Mouse (Mus musculus) kidney, adult 9 months (tissue): ENCODE data around the gene Shkbp1.

ENCODE experiments used
- DNase-seq: peaks from one replicate; pipeline ENCODE4 v3.0.0; 2022

Gene Shkbp1

DNA sequence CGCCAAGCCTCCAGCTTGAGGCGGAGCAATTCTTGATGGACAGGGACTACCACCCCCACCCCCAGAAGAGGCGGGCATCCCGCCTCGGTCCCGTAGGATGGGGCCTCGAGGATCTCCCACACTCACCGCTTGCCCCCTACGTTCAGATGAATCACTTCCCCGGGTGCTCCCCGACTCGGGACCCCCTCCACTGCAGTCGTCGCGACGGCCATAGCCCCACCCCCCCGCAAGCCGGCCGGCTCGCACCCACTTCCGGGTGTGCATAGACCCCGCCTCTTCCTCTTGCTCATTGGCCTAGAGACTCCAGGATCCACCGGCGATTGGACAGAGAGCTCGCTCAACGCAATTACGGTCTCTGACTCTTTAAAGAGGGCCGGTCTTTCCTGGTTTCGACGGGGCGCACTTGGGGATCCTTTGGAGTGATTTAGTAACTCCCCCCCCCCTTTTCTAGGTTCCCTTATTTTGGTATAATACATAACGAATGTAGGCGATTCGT, at the start of gene Shkbp1:
TSS of gene Shkbp1 (minus strand) at position 275 of the 496 bp plus-strand sequence.
- peak; percentile 90 for DNase-seq

GRCm38 (mm10) chr7:27404203-27404942, 48.6 kb upstream of the Shkbp1 start:
- no peak for DNase-seq

DNA sequence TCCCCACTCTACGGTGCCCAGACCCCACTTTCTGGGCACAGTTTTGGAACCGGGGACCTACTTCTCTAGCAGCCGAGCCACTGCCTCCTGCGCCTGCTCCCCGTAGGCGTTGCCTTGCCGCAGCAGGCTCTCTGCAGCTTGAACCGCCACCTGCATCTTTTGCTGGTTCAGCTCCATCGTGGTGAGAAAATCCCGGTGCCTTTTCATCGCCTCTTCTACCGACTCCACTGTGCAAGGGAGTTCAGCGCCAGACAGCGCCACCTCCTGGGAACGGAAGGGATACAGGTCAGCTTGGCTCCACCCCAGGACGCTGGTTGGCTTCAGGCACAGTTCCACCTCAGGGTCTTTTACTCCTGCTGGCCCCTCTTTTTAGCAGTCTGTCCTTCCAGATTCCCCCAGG, 46.9 kb upstream of the Shkbp1 start:
- peak; percentile 70 for DNase-seq

DNA sequence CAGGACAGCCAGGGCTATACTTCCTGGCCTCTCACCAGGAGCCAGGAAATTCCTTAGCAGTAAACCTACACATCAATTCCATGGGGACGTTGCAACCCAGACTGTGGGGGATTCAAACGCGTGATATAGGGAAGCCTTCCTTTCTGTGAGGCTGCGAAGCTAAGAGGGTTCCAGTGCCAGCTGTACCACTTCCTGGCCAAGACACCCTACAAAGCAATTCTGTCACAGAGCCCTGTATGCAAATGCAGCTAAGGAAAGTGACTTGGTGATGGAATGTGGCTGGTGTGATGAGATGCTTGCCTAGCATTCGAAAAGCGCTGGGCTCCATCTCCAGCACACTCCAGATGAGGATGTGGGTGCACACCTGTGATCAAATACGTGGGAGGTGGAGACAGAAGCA, 44.7 kb upstream of the Shkbp1 start:
- DNase-seq, result no peak

DNA sequence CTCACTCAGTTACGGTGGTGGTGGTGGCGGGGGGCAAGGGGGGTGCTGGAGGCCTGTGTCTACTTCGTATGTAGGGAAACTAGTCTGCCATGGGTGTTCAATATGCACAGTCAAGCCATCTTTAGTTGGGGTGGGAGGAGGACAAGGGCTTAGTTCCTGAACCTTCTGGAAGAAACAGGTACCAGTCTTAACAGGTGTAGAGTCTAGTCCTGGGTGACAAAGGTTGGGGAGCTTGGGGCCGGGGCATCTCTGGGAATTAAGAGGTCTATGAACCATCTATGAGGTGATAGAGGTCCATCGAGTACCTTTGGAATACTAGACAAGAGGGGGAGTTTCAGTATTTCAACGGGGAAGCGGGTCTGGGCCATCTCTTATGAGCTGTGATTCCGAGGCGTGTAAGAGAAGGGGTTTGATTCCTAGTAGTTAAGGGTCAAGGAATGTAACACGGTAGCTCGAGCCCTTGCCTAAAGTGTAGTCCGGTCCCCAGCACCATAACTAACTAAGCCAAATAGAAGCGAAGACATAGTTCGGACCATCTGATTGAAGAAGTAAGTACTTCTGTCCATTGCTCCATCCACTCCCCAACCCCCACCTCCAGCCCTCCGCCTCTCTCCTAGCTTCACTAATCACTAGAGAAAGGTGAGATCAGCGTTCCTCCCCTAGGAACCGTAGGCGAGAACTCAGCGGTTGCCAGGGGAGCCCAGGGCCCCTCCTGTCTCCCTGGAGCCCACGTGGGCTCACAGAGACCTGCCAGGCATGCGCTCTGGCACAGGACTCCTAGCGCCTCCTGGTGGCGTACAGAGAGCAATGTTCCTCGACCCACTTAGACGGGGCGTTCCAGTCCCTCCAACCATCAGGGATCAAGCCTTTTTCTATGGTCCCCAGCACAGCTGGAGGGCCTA, 41.5 kb upstream of the Shkbp1 start:
- DNase-seq, result peak; percentile 24

DNA sequence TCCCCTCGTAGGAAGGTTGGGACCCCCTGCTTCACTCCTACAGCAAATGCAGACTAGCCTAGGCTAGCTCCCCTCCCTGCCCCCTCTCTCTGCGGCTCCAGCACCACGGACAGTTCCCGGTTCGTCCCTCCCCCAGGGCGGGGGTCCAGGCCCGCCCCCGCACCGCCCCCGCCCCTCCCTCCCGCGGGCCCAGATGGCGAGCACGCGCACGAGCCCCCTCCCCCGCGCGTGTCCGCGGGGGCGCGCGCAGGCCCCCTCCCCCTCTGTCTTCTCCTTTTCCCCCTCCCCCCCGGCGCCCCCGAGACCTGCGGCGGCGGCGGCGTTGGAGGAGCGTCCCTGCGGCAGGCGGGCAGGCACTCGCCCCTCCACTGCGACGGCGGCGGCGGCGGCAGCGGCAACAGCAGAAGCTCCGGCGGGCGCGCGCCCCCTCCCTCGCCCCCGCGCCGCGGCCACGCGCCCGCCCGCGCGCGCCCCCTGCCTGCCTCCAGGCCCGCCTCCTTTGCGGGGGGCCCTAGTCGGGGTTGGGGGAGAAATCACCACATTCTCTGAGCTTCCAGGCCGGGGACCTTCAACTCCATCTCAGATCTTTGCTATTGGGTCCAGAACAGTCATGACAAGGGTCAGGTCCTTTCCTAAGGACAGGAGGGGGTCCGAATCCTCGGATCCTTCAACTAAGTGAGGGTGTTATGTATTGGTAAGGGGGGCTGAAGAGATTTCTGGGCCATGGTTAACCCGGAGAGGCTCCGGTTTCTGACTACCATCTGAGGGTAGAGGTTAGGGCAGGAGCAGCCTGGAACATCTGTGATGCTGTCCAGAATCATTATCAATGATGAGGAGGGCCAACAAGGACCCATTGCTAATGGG, 40.6 kb upstream of the Shkbp1 start:
- no peak for DNase-seq

DNA sequence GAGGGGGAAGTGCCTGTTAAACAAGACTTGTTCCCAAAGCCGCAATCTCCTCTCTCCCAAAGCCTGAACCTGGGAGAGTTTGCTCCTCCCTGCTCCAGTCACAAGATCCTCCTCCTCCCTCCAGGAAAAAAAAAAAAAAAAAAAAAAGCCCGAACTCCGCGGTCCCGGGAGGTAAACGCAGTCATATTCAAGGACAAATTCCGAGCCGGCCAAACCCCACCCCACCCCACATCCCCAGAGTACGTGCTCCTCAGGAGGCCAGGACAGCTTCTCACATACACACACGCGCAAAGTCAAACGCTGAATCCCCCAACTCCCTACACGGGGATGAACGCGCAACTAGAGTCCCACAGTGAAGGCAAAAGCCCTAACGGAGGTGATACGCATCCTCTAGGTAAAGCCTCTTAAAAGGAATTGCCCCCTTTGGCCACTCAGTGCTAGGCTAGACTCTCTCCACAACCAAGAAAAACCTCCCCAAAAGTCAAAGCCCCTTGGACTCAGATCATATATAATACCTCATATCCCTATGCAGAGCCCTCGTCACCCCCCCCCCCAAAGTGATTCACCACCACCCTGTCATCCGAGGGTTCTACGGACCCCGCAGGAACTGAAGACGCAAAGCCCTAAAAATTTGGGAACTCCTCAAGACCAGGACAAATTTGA, 39.8 kb upstream of the Shkbp1 start:
- DNase-seq, result no peak

GRCm38 (mm10) chr7:27391416-27391815, 35.6 kb upstream of the Shkbp1 start:
- no peak for DNase-seq

DNA sequence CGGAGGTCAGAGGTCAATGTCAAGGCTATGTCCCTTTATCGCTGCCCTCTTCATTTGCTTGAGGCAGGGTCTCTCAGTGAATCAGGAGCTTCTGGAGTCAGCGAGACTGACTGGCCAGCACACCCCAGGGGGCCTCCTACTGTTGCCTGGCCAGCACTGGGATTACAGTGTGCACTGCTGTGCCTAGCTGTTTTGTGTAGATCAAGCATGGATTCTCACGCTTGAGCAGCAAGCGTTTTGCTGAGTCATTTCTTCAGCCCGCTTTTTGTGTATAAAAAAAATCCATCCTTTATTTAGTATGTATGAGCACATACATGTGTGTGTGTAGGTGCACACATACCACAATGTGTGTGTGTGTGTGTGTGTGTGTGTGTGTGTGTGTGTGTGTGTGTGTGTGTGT, 33.4 kb upstream of the Shkbp1 start:
- DNase-seq, result no peak

- peak; percentile 50 for DNase-seq
Measured at GRCm38 (mm10) chr7:27384731-27385130, 28.9 kb upstream of the Shkbp1 start.

- DNase-seq, result no peak
Measured at GRCm38 (mm10) chr7:27384134-27384533, 28.3 kb upstream of the Shkbp1 start.

DNA sequence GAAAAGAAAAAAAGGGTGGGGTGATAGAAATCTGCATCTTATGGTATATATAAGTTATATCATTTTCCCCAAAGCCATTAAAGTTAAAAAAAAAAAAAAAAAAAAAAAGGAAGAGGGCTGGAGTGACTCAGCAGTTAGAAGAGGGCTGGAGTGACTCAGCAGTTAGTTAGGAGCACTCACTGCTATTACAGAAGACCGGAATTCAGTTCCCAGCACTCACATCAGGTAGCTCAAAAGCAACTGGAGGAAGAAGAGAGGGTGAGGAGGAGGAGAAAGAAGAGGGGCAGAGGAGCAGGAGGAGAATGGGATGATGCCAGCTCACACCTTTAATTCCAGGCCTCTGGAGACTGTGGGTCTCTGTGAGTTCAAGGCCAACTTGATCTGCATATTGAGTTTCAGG, 27.4 kb upstream of the Shkbp1 start:
- no peak for DNase-seq

DNA sequence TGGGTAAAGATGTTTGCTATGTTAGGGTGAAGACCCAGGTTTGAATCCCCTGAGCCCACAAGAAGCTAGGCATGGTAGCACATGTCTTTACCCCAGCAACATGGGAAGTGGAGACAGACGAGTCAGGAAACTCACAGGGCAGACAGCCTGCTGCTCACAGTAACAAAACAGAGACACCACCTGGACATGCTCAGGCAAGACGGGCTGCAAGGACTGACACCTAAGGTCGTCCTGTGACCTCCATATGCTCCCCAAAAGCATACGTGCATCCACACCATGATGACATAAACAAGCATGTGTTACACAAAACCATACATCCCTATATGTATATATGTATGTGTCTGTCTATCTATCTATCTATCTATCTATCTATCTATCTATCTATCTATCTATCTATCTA, 25.7 kb upstream of the Shkbp1 start:
- DNase-seq, result no peak

DNA sequence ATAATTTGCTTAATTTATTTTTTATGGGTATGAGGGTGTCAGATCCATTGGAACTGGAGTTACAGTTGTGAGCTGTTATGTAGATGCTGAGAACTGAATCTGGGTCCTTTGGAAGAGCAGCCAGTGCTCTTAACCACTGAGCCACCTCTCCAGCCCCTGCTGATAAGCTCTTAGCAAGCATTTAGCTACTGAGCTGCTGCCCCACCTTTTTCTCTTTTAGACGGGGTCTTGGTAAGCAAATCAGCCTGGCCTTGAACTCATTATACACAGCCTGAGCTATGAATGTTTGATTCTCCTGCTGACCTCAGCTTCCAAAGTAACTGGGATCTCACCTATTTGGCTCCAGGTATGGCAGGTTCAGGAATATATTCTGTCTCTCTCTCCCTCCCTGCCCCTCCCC, 25.2 kb upstream of the Shkbp1 start:
- no peak for DNase-seq

DNA sequence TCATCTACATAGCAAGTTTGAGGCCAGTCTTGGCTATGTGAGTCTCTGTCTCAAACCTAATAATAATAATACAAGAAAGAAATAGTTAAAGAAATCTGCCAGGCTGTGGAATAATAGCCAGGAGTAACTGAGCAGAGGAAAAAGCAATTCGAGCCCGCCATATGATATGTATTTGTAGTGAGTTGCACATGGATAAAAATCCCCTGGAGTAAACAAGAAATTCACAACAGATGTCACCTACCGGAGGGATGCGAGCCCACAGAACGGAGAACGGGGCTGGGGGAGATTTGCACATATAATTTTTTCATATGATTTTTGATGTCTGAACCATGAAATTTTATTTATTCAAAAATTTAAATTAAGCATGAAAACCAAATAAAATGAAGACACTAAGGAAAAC, 24.0 kb upstream of the Shkbp1 start:
- no peak for DNase-seq

- DNase-seq, result peak; percentile 42
Measured at GRCm38 (mm10) chr7:27378431-27378830, 22.6 kb upstream of the Shkbp1 start.

GRCm38 (mm10) chr7:27375274-27375673, 19.5 kb upstream of the Shkbp1 start:
- no peak for DNase-seq

GRCm38 (mm10) chr7:27371715-27372462, 16.1 kb upstream of the Shkbp1 start:
- DNase-seq, result no peak

DNA sequence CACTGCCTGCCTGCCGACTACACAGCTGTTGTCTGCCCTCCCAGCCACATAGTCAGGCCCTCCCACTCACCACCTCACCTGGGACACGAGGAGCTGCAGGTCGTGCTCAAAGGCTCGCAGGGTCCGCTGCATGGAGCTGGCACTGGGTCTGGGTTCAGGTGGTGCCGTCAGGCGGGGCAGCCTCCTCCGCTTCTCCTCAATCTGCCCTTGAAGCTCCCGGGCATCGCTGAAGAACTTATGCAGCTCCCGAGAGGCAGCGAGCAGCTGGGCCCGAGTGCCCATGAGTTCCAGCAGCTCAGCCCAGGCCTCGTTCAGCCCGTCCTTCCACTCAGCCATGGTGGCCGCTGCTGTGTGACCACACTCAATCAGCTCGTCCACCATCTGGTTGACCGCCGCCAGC, 13.3 kb upstream of the Shkbp1 start:
- DNase-seq, result no peak

DNA sequence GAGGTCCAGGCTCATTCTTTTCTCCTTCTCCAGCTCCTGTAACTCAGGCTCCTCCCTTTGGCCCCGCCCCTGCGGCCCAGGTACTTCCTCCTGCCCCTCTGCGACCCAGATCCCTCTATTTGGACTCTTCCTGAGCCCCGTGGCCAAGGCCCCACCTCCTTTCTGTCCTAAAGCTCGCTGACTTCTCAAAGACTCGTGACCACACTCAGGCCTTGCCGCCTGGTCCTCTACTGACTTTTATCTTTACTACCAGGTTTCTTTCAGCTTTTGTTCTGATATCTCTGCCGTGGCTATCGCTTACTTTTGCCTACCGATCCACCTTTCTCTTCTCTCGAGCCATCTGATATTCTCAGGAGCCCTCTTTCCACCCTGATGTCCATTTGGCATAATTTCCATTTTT, 12.2 kb upstream of the Shkbp1 start:
- no peak for DNase-seq

GRCm38 (mm10) chr7:27366082-27366844, 10.4 kb upstream of the Shkbp1 start:
- DNase-seq, result no peak
